Mouse (Mus musculus): ENCODE data around the gene Taf8. TPM values are rescaled to one million over a fixed set of nuclear protein-coding genes. Genes with fewer than 3 reads are reported as not detected.

The Taf8 gene
- polyA plus RNA-seq, 1 experiment from 2014 or later, result 16.2 TPM

- peak; percentile 70 for ATAC-seq (ENCODE audit: insufficient number of reproducible peaks, insufficient read depth, low FRiP score, low read depth)
- 7% methylated on average over 8 of the region's 8 CpGs for WGBS
- H3K36me3 ChIP-seq (ENCODE audit: control insufficient read depth, insufficient read depth, low read length), result no peaks in the 10 kb centered on the region
- peak overlapping the region; percentile 47 for H3K4me2 ChIP-seq (ENCODE audit: low read length)
- H3K27me3 ChIP-seq (ENCODE audit: control insufficient read depth, insufficient read depth, low read length), result no peaks in the 10 kb centered on the region
- peak overlapping the region; percentile 55 for H3K9ac ChIP-seq (ENCODE audit: low read length)
- peaks cover 42 to 65% of the 10 kb centered on the region in 2 experiments for H3K4me1 ChIP-seq (ENCODE audit: control insufficient read depth in 2 of 2, insufficient read depth in 2 of 2, low read length in 2 of 2)
- peak overlapping the region; percentile 98 to 99 for H3K27ac ChIP-seq (replicated peaks in 1 of 2; ENCODE audit: control insufficient read depth in 1 of 2, insufficient read depth in 1 of 2, low read depth in 2 of 2, low read length in 2 of 2)
- H3K4me3 ChIP-seq (ENCODE audit: control insufficient read depth in 1 of 2, insufficient read depth in 1 of 2, low read depth in 1 of 2, low read length in 2 of 2), result no peak overlapping the region
- H3K9me3 ChIP-seq (ENCODE audit: control insufficient read depth, low read length), result no peaks in the 10 kb centered on the region
Measured at GRCm38 (mm10) chr17:47518205-47518604, 16.1 kb upstream of the Taf8 start.

DNA sequence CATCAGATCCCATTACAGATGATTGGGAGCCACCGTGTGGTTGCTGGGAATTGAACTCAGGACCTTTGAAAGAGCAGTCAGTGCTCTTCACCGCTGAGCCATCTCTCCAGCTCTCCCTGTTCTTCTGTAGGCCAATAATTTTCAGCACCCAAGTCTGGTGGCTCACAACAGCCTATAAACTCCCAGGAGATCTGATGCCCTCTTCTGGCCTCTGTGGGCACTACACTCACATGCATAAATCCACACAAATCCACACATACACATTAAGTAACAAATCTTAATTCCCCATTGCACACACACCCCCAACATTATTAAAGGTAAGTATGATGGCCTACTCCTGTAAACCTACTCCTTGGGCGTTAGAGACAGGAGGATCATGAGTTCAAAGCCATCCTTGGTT, 14.1 kb upstream of the Taf8 start:
- no peak overlapping the region for H3K4me2 ChIP-seq (ENCODE audit: low read length)
- H3K27me3 ChIP-seq (ENCODE audit: control insufficient read depth, insufficient read depth, low read length), result no peaks in the 10 kb centered on the region
- H3K27ac ChIP-seq (replicated peaks in 1 of 2; ENCODE audit: control insufficient read depth in 1 of 2, insufficient read depth in 1 of 2, low read depth in 2 of 2, low read length in 2 of 2), result no peak overlapping the region
- no peaks in the 10 kb centered on the region for H3K9me3 ChIP-seq (ENCODE audit: control insufficient read depth, low read length)
- H3K9ac ChIP-seq (ENCODE audit: low read length), result no peak overlapping the region
- H3K4me1 ChIP-seq (ENCODE audit: control insufficient read depth in 2 of 2, insufficient read depth in 2 of 2, low read length in 2 of 2), result peaks cover 34 to 62% of the 10 kb centered on the region in 2 experiments
- H3K4me3 ChIP-seq (ENCODE audit: control insufficient read depth in 1 of 2, insufficient read depth in 1 of 2, low read depth in 1 of 2, low read length in 2 of 2), result no peak overlapping the region
- ATAC-seq (ENCODE audit: insufficient number of reproducible peaks, insufficient read depth, low FRiP score, low read depth), result no peak
- H3K36me3 ChIP-seq (ENCODE audit: control insufficient read depth, insufficient read depth, low read length), result no peaks in the 10 kb centered on the region
- WGBS, result 94% methylated on average over 3 of the region's 3 CpGs

DNA sequence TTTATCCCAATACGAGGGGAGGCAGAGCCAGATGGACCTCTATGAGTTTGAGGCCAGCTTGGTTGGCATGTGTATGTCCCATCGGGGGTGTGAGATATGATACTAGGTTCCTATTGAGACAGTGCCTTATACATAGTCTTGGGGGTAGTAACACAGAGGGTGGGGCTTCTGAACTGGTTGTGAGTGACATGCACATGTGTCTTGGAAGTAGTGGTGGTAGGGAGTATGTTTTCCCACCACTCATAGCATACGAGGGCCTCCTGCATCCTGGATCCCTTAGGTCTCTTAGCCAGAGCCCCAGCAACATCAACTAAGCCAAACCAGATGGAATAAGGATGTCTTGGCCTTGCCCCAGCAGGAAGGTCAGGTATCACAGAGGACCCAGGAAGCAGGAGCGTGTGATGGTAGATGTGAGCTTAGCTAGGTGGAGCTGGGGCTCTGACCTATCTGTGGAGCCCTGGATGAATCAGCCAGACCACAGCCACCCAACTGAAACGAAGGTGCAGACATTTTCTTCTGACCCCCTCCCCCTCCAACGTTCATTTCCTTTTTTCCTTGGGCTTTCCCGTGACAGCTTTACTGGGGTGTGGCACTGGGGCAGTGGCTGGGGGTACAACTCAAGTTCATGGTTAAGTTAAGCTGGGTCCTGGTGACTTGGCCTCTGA, 13.2 kb upstream of the Taf8 start:
- no peaks in the 10 kb centered on the region for H3K36me3 ChIP-seq (ENCODE audit: control insufficient read depth, insufficient read depth, low read length)
- H3K9me3 ChIP-seq (ENCODE audit: control insufficient read depth, low read length), result no peaks in the 10 kb centered on the region
- no peak overlapping the region for H3K4me2 ChIP-seq (ENCODE audit: low read length)
- 85% methylated on average over 7 of the region's 7 CpGs for WGBS
- H3K9ac ChIP-seq (ENCODE audit: low read length), result no peak overlapping the region
- no peak overlapping the region for H3K27ac ChIP-seq (replicated peaks in 1 of 2; ENCODE audit: control insufficient read depth in 1 of 2, insufficient read depth in 1 of 2, low read depth in 2 of 2, low read length in 2 of 2)
- ATAC-seq (ENCODE audit: insufficient number of reproducible peaks, insufficient read depth, low FRiP score, low read depth), result no peak
- H3K4me1 ChIP-seq (ENCODE audit: control insufficient read depth in 2 of 2, insufficient read depth in 2 of 2, low read length in 2 of 2), result peaks cover 33 to 56% of the 10 kb centered on the region in 2 experiments
- no peaks in the 10 kb centered on the region for H3K27me3 ChIP-seq (ENCODE audit: control insufficient read depth, insufficient read depth, low read length)
- H3K4me3 ChIP-seq (ENCODE audit: control insufficient read depth in 1 of 2, insufficient read depth in 1 of 2, low read depth in 1 of 2, low read length in 2 of 2), result no peak overlapping the region

DNA sequence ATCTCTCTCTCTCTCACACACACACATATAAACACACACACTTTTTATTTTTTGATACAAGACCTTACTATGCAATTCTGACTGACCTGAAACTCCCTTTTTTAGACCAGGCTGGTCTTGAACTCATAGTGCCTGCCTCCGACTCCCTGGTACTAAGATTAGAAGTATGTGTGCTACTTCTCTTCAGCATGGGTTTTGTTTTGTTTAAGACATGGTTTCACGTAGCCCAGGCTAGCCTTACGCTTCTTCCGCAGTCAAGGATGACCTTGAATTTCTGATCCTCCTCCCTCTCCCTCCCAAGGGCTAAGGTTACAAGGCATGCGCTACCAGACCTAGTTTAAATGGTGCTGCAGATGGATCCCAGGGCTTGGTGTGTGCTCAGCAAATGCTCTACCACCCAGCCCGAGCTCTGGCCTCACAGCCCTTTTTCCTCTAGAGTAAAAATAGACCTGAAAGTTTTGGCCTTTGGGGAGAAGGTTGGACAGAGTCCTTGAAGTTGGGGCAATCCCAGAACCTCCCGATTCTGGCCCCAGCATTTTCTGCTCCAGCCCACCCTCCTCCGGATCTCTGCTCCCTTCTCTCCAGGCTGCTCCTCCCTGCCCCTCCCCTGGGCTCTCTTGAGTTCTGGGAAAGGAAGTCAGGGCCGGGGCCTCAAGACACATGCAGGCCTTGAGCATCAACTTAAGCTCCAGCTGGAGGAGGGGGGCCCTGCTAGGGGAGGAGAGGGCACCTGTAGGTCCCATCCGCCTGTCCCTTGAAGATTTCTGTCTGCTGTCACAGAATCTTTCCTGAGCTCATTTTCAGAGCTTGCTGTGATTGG, 11.1 kb upstream of the Taf8 start:
- Histone ChIP-seq H3K9ac (ENCODE audit: low read length) (peak overlapping the region; percentile 5; the same call in 1 of the 2 replicates), H3K27ac (replicated peaks in 1 of 2; ENCODE audit: control insufficient read depth in 1 of 2, insufficient read depth in 1 of 2, low read depth in 2 of 2, low read length in 2 of 2) (peak overlapping the region; percentile 42 to 66), H3K36me3 (ENCODE audit: control insufficient read depth, insufficient read depth, low read length) (no peaks in the 10 kb centered on the region), H3K9me3 (ENCODE audit: control insufficient read depth, low read length) (no peaks in the 10 kb centered on the region), H3K4me2 (ENCODE audit: low read length) (no peak overlapping the region), H3K4me3 (ENCODE audit: control insufficient read depth in 1 of 2, insufficient read depth in 1 of 2, low read depth in 1 of 2, low read length in 2 of 2) (no peak overlapping the region), H3K27me3 (ENCODE audit: control insufficient read depth, insufficient read depth, low read length) (no peaks in the 10 kb centered on the region), H3K4me1 (ENCODE audit: control insufficient read depth in 2 of 2, insufficient read depth in 2 of 2, low read length in 2 of 2) (peaks cover 29 to 46% of the 10 kb centered on the region in 2 experiments)
- no peak for ATAC-seq (ENCODE audit: insufficient number of reproducible peaks, insufficient read depth, low FRiP score, low read depth)
- 61% methylated on average over 10 of the region's 10 CpGs for WGBS

DNA sequence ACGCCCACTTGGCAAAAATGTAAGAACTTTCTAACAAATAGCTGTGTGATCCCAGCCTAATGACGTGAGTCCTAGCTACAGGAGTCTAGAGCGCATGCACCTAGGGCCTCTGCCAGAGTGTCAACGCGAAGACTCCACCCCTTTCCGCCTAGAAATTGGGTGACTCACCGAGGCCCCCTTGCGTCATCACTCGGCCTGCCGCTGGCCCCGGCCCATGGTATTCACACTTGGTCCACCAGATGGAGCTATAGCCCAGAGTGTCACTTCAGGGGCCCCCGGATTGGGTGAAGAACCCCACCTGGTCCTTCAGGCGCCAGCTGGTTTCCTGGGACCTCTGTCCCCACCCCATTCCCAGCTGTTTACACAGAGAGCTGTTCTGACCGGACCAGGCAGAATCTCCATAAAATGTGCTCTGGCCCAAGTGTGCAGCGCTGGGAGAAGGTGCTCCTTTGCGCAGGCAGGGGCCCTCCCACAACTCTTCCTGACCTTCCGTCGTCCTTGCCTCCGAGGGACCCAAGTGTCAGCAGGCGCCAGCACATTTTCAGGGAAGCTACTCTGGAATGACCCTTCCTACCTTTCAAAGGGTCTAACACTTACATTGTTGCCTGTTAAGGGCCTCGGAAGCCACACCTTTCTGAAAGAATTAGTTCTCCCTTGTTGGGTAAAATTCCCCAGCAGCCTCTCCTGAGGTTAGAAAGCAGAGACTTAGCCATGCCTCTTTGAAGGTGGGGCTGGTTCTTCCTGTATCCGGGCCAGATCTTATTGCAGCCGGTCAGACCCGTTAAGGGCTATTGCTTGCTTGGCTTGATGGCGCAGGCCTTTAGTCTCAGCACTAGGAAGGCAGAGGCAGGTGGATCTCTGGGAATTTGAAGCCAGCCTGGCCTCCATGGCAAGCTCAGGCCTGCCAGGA, 9.3 kb upstream of the Taf8 start:
- Histone ChIP-seq H3K9ac (ENCODE audit: low read length) (peak overlapping the region; percentile 68), H3K36me3 (ENCODE audit: control insufficient read depth, insufficient read depth, low read length) (no peaks in the 10 kb centered on the region), H3K27me3 (ENCODE audit: control insufficient read depth, insufficient read depth, low read length) (no peaks in the 10 kb centered on the region), H3K9me3 (ENCODE audit: control insufficient read depth, low read length) (no peaks in the 10 kb centered on the region), H3K4me3 (ENCODE audit: control insufficient read depth in 1 of 2, insufficient read depth in 1 of 2, low read depth in 1 of 2, low read length in 2 of 2) (peak overlapping the region; percentile 16 to 25; a peak in 3 of 4 replicates), H3K4me1 (ENCODE audit: control insufficient read depth in 2 of 2, insufficient read depth in 2 of 2, low read length in 2 of 2) (peaks cover 26 to 44% of the 10 kb centered on the region in 2 experiments), H3K27ac (replicated peaks in 1 of 2; ENCODE audit: control insufficient read depth in 1 of 2, insufficient read depth in 1 of 2, low read depth in 2 of 2, low read length in 2 of 2) (peak overlapping the region; percentile 63 to 90), H3K4me2 (ENCODE audit: low read length) (peak overlapping the region; percentile 65)
- 7% methylated on average over 25 of the region's 25 CpGs for WGBS
- peak; percentile 88 for ATAC-seq (ENCODE audit: insufficient number of reproducible peaks, insufficient read depth, low FRiP score, low read depth)

- peaks cover 39 to 47% of the 10 kb centered on the region in 2 experiments for H3K4me1 ChIP-seq (ENCODE audit: control insufficient read depth in 2 of 2, insufficient read depth in 2 of 2, low read length in 2 of 2)
- no peak for ATAC-seq (ENCODE audit: insufficient number of reproducible peaks, insufficient read depth, low FRiP score, low read depth)
- H3K4me3 ChIP-seq (ENCODE audit: control insufficient read depth in 1 of 2, insufficient read depth in 1 of 2, low read depth in 1 of 2, low read length in 2 of 2), result no peak overlapping the region
- WGBS, result 62% methylated on average over 9 of the region's 9 CpGs
- H3K36me3 ChIP-seq (ENCODE audit: control insufficient read depth, insufficient read depth, low read length), result no peaks in the 10 kb centered on the region
- no peak overlapping the region for H3K4me2 ChIP-seq (ENCODE audit: low read length)
- H3K9ac ChIP-seq (ENCODE audit: low read length), result no peak overlapping the region
- peak overlapping the region in 1 of 2 experiments; percentile 88; a peak in 2 of 4 replicates for H3K27ac ChIP-seq (replicated peaks in 1 of 2; ENCODE audit: control insufficient read depth in 1 of 2, insufficient read depth in 1 of 2, low read depth in 2 of 2, low read length in 2 of 2)
- no peaks in the 10 kb centered on the region for H3K27me3 ChIP-seq (ENCODE audit: control insufficient read depth, insufficient read depth, low read length)
- no peaks in the 10 kb centered on the region for H3K9me3 ChIP-seq (ENCODE audit: control insufficient read depth, low read length)
Measured at GRCm38 (mm10) chr17:47509031-47509705, 7.1 kb upstream of the Taf8 start.
